Mouse (Mus musculus) right cerebral cortex, postnatal 10 days (tissue): ENCODE measurements around the gene Fbln1.

Source experiments
- DNase-seq, 2 experiments: peaks; one replicate each; pipeline ENCODE4 v3.0.0; 2021; ENCODE audit warnings: low spot score in 2 of 2

The Fbln1 gene

GRCm38 (mm10) chr15:85206703-85207075 lies 940 bp downstream of the Fbln1 start:
- DNase-seq = no peak

- peak; percentile 69 to 70 for DNase-seq
Measured at GRCm38 (mm10) chr15:85207081-85207480, 1.3 kb downstream of the Fbln1 start.

- peak; percentile 71 to 79 for DNase-seq
Measured at GRCm38 (mm10) chr15:85207763-85208162, 2.0 kb downstream of the Fbln1 start.

GRCm38 (mm10) chr15:85208332-85208731 lies 2.6 kb downstream of the Fbln1 start:
- DNase-seq = no peak

- DNase-seq = peak in 1 of 2 experiments; percentile 44
Measured at GRCm38 (mm10) chr15:85209341-85209740, 3.6 kb downstream of the Fbln1 start.

GRCm38 (mm10) chr15:85210686-85211085 lies 4.9 kb downstream of the Fbln1 start:
- DNase-seq = no peak

- no peak for DNase-seq
Measured at GRCm38 (mm10) chr15:85211101-85211760, 5.5 kb downstream of the Fbln1 start.

GRCm38 (mm10) chr15:85216069-85216813 lies 10.5 kb downstream of the Fbln1 start:
- no peak for DNase-seq

GRCm38 (mm10) chr15:85218617-85219265 lies 13.0 kb downstream of the Fbln1 start:
- DNase-seq = no peak

GRCm38 (mm10) chr15:85220371-85220770 lies 14.6 kb downstream of the Fbln1 start:
- no peak for DNase-seq

- DNase-seq = no peak
Measured at GRCm38 (mm10) chr15:85221115-85221854, 15.5 kb downstream of the Fbln1 start.

- DNase-seq = no peak
Measured at GRCm38 (mm10) chr15:85225693-85226092, 19.9 kb downstream of the Fbln1 start.

- DNase-seq = no peak
Measured at GRCm38 (mm10) chr15:85226841-85227240, 21.1 kb downstream of the Fbln1 start.

GRCm38 (mm10) chr15:85228568-85228967 lies 22.8 kb downstream of the Fbln1 start:
- DNase-seq = no peak

- DNase-seq = no peak
Measured at GRCm38 (mm10) chr15:85229960-85230535, 24.3 kb downstream of the Fbln1 start.

- no peak for DNase-seq
Measured at GRCm38 (mm10) chr15:85230613-85231012, 24.9 kb downstream of the Fbln1 start.

GRCm38 (mm10) chr15:85231443-85232255 lies 25.9 kb downstream of the Fbln1 start:
- DNase-seq = peak in 1 of 2 experiments; percentile 52

- DNase-seq = no peak
Measured at GRCm38 (mm10) chr15:85232256-85232535, 26.4 kb downstream of the Fbln1 start.

GRCm38 (mm10) chr15:85232543-85233250 lies 26.9 kb downstream of the Fbln1 start:
- no peak for DNase-seq

- no peak for DNase-seq
Measured at GRCm38 (mm10) chr15:85233251-85233611, 27.5 kb downstream of the Fbln1 start.

- DNase-seq = no peak
Measured at GRCm38 (mm10) chr15:85233690-85234089, 27.9 kb downstream of the Fbln1 start.
